Mouse (Mus musculus) intestine, embryonic 14.5 days (tissue): ENCODE measurements at regions not wholly inside any gene's neighbourhood (a gene's known extent, or its start where the extent isn't known, plus 50 kb on each side); places are given as distances from the start of the nearest gene placed in this dataset.
A peak's percentile ranks its signal among the peaks of the same experiment; 100 is the strongest.

ENCODE experiments used
- ATAC-seq: fragments of 200-750 bp; cut with Nextera tagmentation; replicated peaks from 2 replicates; pipeline ENCODE4 v1.8.0; 2017; ENCODE audit warnings: low read depth, moderate number of reproducible peaks, moderate TSS enrichment, moderate library complexity; ENCODE audit not compliant: low FRiP score, low TSS enrichment
- DNase-seq: peaks from one replicate; pipeline ENCODE4 v3.0.0-alpha.2; 2018; ENCODE audit warnings: low spot score
- H3K27ac ChIP-seq: fragments of 300-500 bp; sonication (generic); 2 replicates; pipeline ENCODE4 v1.5.1; 2014; ENCODE audit warnings: low read depth, mild to moderate bottlenecking, control low read depth
- H3K27me3 ChIP-seq: fragments of 300-500 bp; sonication (generic); replicated peaks from 2 replicates; pipeline ENCODE4 v1.6.1; 2014; ENCODE audit warnings: low read length, control low read depth; ENCODE audit not compliant: control insufficient read depth, insufficient read depth
- H3K36me3 ChIP-seq: fragments of 300-500 bp; sonication (generic); 2 replicates; pipeline ENCODE4 v1.6.1; 2014; ENCODE audit warnings: low read length, control low read depth; ENCODE audit not compliant: control insufficient read depth, insufficient read depth
- H3K4me1 ChIP-seq: fragments of 300-500 bp; sonication (generic); replicated peaks from 2 replicates; pipeline ENCODE4 v1.6.1; 2014; ENCODE audit warnings: low read length, control low read depth, mixed read lengths; ENCODE audit not compliant: control insufficient read depth, insufficient read depth
- H3K4me2 ChIP-seq: fragments of 300-500 bp; sonication (generic); 2 replicates; pipeline ENCODE4 v1.6.1; 2014; ENCODE audit warnings: low read length
- H3K4me3 ChIP-seq: fragments of 300-500 bp; sonication (generic); 2 replicates; pipeline ENCODE4 v1.5.1; 2014; ENCODE audit warnings: low read depth, low read length, control low read depth, mixed read lengths
- H3K9ac ChIP-seq: fragments of 300-500 bp; sonication (generic); 2 replicates; pipeline ENCODE4 v1.6.1; 2014; ENCODE audit warnings: mild to moderate bottlenecking, low read length
- H3K9me3 ChIP-seq: fragments of 300-500 bp; sonication (generic); 2 replicates; pipeline ENCODE4 v1.6.1; 2016; ENCODE audit warnings: low read length, control low read depth; ENCODE audit not compliant: control insufficient read depth
- WGBS: fragments of 180-500 bp; shearing (Covaris S2); extraction: QIAGEN DNeasy Blood & Tissue Kit; methylation state at CpG from one replicate; pipeline ENCODE4 v1.1.7; 2014; 5-methylcytosine and 5-hydroxymethylcytosine counted together

- Histone ChIP-seq H3K36me3 (no peaks in the 10 kb centered on the region), H3K9ac (no peak overlapping the region), H3K4me3 (no peak overlapping the region), H3K27me3 (no peaks in the 10 kb centered on the region), H3K4me1 (peaks cover 27% of the 10 kb centered on the region), H3K4me2 (no peak overlapping the region), H3K27ac (no peak overlapping the region), H3K9me3 (no peaks in the 10 kb centered on the region)
- DNase-seq (no peak), ATAC-seq (no peak)
- 33% methylated on average over 6 of the region's 6 CpGs for WGBS
These were observed 212.6 kb downstream of the Enc1 start for GRCm38 (mm10) chr13:97453469-97453868.

DNA sequence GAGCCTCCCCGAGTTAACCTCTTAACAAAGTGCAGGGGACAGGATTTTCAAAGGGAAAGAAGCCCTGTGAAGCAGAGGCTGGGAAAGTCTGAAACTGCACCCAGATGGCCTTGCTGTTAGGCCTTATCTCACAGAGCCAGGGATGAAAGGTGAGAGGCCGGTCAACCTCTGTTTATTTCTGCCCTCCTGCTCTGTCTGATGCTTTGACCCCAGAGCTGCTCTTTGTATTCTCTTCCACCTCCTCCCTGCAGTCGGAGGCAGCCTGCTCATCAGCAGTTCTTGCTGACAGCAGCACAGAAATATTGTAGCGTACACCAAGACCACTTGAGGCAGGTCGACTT is 212.2 kb downstream of the Enc1 start:
- no peak overlapping the region for H3K9ac ChIP-seq
- DNase-seq (no peak), ATAC-seq (no peak)
- H3K27ac ChIP-seq: 0 out of 2 replicates have a peak overlapping the region, but pooled peaks have one; percentile 28
- 13% methylated on average over 5 of the region's 5 CpGs for WGBS
- no peaks in the 10 kb centered on the region for H3K9me3 ChIP-seq
- H3K4me3 ChIP-seq: no peak overlapping the region
- H3K4me1 ChIP-seq: peaks cover 27% of the 10 kb centered on the region
- H3K4me2 ChIP-seq: no peak overlapping the region
- no peaks in the 10 kb centered on the region for H3K36me3 ChIP-seq
- H3K27me3 ChIP-seq: no peaks in the 10 kb centered on the region

- Histone ChIP-seq H3K9ac (no peak overlapping the region), H3K27me3 (no peaks in the 10 kb centered on the region), H3K4me2 (no peak overlapping the region), H3K36me3 (no peaks in the 10 kb centered on the region), H3K9me3 (no peaks in the 10 kb centered on the region), H3K27ac (0 out of 2 replicates have a peak overlapping the region, but pooled peaks have one; percentile 28), H3K4me3 (no peak overlapping the region), H3K4me1 (peaks cover 27% of the 10 kb centered on the region)
- ATAC-seq: no peak
- no peak for DNase-seq
- WGBS: 17% methylated on average over 11 of the region's 11 CpGs
These were observed 211.6 kb downstream of the Enc1 start for GRCm38 (mm10) chr13:97452386-97453089.

DNA sequence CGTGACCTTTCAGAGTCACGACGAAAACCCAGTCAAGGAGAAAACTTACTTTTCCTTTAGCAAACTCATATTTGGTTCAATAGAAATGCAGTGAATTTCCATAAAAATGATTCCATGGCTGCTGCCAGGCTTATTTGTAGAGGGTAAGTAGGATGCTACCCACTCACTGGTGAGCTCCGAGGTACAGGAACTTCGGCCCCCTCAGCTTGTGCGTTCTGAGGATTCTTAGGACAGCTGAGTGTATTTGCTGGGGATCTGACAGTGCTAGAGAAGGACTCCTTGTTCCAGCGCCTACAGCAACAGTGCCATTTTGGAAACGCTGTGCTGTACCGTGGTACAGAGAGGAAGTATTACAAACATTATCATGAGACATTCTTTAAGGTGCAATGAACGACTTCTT is 210.4 kb downstream of the Enc1 start:
- peaks cover 27% of the 10 kb centered on the region for H3K4me1 ChIP-seq
- DNase-seq (no peak), ATAC-seq (no peak)
- H3K9ac ChIP-seq: no peak overlapping the region
- H3K4me2 ChIP-seq: no peak overlapping the region
- no peak overlapping the region for H3K4me3 ChIP-seq
- 52% methylated on average over 10 of the region's 10 CpGs for WGBS
- H3K27ac ChIP-seq: no peak overlapping the region
- H3K36me3 ChIP-seq: no peaks in the 10 kb centered on the region
- no peaks in the 10 kb centered on the region for H3K9me3 ChIP-seq
- H3K27me3 ChIP-seq: no peaks in the 10 kb centered on the region

GRCm38 (mm10) chr13:97448123-97448522 is 207.2 kb downstream of the Enc1 start:
- H3K27ac ChIP-seq: no peak overlapping the region
- H3K4me1 ChIP-seq: peaks cover 19% of the 10 kb centered on the region
- no peak overlapping the region for H3K4me3 ChIP-seq
- no peak overlapping the region for H3K9ac ChIP-seq
- H3K4me2 ChIP-seq: no peak overlapping the region
- no peaks in the 10 kb centered on the region for H3K27me3 ChIP-seq
- 85% methylated on average over 1 of the region's 1 CpGs for WGBS
- ATAC-seq: no peak
- no peaks in the 10 kb centered on the region for H3K9me3 ChIP-seq
- no peak for DNase-seq
- no peaks in the 10 kb centered on the region for H3K36me3 ChIP-seq

- Histone ChIP-seq H3K36me3 (no peaks in the 10 kb centered on the region), H3K27ac (no peak overlapping the region), H3K4me1 (peaks cover 27% of the 10 kb centered on the region), H3K9ac (no peak overlapping the region), H3K9me3 (no peaks in the 10 kb centered on the region), H3K4me3 (no peak overlapping the region), H3K27me3 (no peaks in the 10 kb centered on the region), H3K4me2 (no peak overlapping the region)
- WGBS: 72% methylated on average over 14 of the region's 14 CpGs
- DNase-seq (no peak), ATAC-seq (no peak)
These were observed 203.0 kb downstream of the Enc1 start for GRCm38 (mm10) chr13:97443731-97444428.

DNA sequence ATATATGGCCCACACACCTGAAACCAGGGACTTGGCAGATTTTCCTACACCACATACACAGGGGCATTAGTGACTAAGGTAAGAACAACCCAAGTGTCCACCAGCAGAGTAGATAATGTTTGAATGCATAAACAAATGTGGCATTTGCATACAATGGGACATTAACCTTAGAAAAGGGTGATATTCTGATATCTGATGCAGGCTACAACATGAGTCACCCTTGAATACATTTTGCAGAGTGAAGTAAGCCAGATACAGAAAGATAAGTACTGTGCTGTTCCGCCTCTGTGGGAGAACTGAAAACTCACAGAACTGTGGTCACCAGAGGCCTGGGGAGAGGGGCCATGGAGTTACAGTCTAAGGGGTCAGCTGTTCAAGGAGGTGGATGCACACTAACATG is 201.9 kb downstream of the Enc1 start:
- no peaks in the 10 kb centered on the region for H3K9me3 ChIP-seq
- no peak overlapping the region for H3K9ac ChIP-seq
- peaks cover 32% of the 10 kb centered on the region for H3K4me1 ChIP-seq
- H3K4me2 ChIP-seq: no peak overlapping the region
- no peaks in the 10 kb centered on the region for H3K36me3 ChIP-seq
- DNase-seq (no peak), ATAC-seq (no peak)
- WGBS: 45% methylated on average over 1 of the region's 1 CpGs
- H3K4me3 ChIP-seq: no peak overlapping the region
- no peak overlapping the region for H3K27ac ChIP-seq
- no peaks in the 10 kb centered on the region for H3K27me3 ChIP-seq

DNA sequence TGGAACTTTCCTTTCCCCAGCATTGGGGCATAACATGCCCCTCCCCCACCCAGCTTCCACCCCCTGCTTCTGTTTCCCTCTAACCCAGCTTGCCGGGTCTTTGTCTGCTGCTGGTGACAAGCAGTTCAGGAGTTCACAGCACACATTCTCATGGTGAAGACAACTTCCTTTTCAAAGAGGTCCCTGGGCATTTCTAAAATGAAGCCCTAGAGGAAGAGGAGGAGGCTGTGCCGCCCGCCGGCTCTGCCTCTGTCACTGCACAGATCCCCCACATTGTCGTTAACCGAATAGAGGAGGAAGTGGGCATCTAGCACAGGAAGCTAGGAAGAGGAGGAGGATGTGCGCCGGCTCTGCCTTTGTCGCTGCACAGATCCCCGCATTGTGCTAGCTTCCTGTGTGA is 201.4 kb downstream of the Enc1 start:
- DNase-seq: no peak
- H3K4me2 ChIP-seq: no peak overlapping the region
- 34% methylated on average over 10 of the region's 10 CpGs for WGBS

DNA sequence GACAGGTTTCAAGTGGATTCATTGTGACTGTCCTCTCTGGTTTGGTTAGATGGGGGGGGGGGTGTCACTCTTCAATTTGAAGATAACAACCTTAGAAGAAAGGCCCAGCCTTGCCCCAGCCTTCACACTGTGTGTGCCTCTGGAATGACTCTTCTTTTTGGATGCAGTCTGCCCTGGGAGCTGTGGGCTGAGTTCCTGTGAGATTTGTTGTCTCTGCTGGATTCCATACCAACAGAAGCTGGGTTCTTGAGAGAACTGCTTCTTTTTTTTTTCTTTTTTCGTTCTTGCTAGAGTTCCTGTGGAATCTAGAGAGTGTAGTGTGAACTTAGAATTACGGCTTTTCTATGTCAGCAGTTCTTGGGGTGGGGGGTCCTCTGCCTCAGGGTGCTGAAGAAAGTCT is 200.9 kb downstream of the Enc1 start:
- Histone ChIP-seq H3K4me2 (no peak overlapping the region), H3K27me3 (no peaks in the 10 kb centered on the region), H3K4me1 (peaks cover 32% of the 10 kb centered on the region), H3K27ac (0 out of 2 replicates have a peak overlapping the region, but pooled peaks have one; percentile 35), H3K36me3 (no peaks in the 10 kb centered on the region), H3K9ac (no peak overlapping the region), H3K4me3 (no peak overlapping the region), H3K9me3 (no peaks in the 10 kb centered on the region)
- 41% methylated on average over 2 of the region's 2 CpGs for WGBS
- DNase-seq (no peak), ATAC-seq (no peak)

More for the DNA sequence above, 201.4 kb downstream of the Enc1 start:
- Histone ChIP-seq H3K9me3 (no peaks in the 10 kb centered on the region), H3K4me1 (peaks cover 32% of the 10 kb centered on the region), H3K27ac (peak overlapping the region; percentile 35; the same call in 1 of the 2 replicates), H3K4me3 (no peak overlapping the region), H3K27me3 (no peaks in the 10 kb centered on the region), H3K36me3 (no peaks in the 10 kb centered on the region), H3K9ac (no peak overlapping the region)
- no peak for ATAC-seq
